Mouse (Mus musculus): ENCODE results near the gene Gm44596. TPM values are rescaled to one million over a fixed set of nuclear protein-coding genes. Genes with fewer than 3 reads are reported as not detected.
"Not testable (repeated sequence)": the region's sequence is repeated elsewhere in the genome, so short reads cannot be mapped to it uniquely, and the experiment has no call there.

Gm44596 gene
- polyA plus RNA-seq, 1 experiment from 2014 or later, result not detected

- peaks cover 23% of the 10 kb centered on the region for H3K36me3 ChIP-seq
- WGBS, result 24% methylated on average over 2 of the region's 2 CpGs
- H3K4me3 ChIP-seq, result no peak overlapping the region
- H3K27ac ChIP-seq (replicated peaks), result no peak overlapping the region
- H3K4me1 ChIP-seq, result peaks cover 43% of the 10 kb centered on the region
- no peak for ATAC-seq (ENCODE audit: low FRiP score, low read depth)
- no peak overlapping the region for H3K4me2 ChIP-seq (replicated peaks)
- H3K27me3 ChIP-seq, result no peaks in the 10 kb centered on the region
- H3K9me3 ChIP-seq, result no peaks in the 10 kb centered on the region
- no peak overlapping the region for H3K9ac ChIP-seq (replicated peaks)
Observed at GRCm38 (mm10) chr6:128358999-128359398, 16.3 kb upstream of the Gm44596 start.

DNA sequence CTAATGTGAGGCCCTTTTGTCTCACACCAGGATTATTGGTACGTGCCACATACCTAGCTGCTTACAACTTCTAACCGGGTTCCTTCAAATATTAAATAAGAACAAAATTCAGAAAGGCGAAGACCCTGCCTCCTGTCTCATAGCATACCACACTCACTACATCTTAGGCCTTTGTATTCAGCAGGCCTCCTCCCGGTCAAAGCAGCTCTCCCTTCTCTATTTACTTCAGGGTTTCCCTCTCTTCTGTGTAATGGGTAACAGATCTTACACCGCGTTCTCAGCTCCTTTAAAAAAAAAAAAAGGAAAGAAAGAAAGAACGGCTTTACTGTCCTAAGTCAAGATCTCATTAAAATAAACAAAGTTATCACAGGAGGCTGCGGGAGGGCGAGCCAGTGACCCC is 13.4 kb upstream of the Gm44596 start:
- Histone ChIP-seq H3K4me1 (peaks cover 41% of the 10 kb centered on the region), H3K9me3 (no peaks in the 10 kb centered on the region), H3K4me2 (replicated peaks) (peak overlapping the region; percentile 91), H3K27ac (replicated peaks) (peak overlapping the region; percentile 93), H3K36me3 (peaks cover 32% of the 10 kb centered on the region), H3K27me3 (no peaks in the 10 kb centered on the region), H3K9ac (replicated peaks) (peak overlapping the region; percentile 85), H3K4me3 (peak overlapping the region; percentile 79)
- WGBS, result 15% methylated on average over 9 of the region's 9 CpGs
- ATAC-seq (ENCODE audit: low FRiP score, low read depth), result no peak

GRCm38 (mm10) chr6:128362381-128363006 is 12.8 kb upstream of the Gm44596 start, which contains the start of the genes Rhno1 and Foxm1:
Gene Rhno1, minus strand, starts transcription at chr6:128362911.
Gene Foxm1, plus strand, starts transcription at chr6:128362967.
- Histone ChIP-seq H3K4me2 (replicated peaks) (peak within 1 kb of the TSS; percentile 91), H3K4me3 (peak within 1 kb of the TSS; percentile 79), H3K9me3 (no peaks in the 10 kb centered on the region), H3K27me3 (no peaks in the 10 kb centered on the region), H3K36me3 (peaks cover 32% of the 10 kb centered on the region), H3K4me1 (peaks cover 41% of the 10 kb centered on the region), H3K9ac (replicated peaks) (peak within 1 kb of the TSS; percentile 85), H3K27ac (replicated peaks) (peak within 1 kb of the TSS; percentile 93)
- peak; percentile 87 for ATAC-seq (ENCODE audit: low FRiP score, low read depth)
- WGBS, result under 1% methylated on average over 66 of the region's 76 CpGs

GRCm38 (mm10) chr6:128363007-128363825 is 12.1 kb upstream of the Gm44596 start:
- Histone ChIP-seq H3K9ac (replicated peaks) (peak overlapping the region; percentile 85), H3K4me1 (peaks cover 41% of the 10 kb centered on the region), H3K27ac (replicated peaks) (peak overlapping the region; percentile 93), H3K36me3 (peaks cover 32% of the 10 kb centered on the region), H3K27me3 (no peaks in the 10 kb centered on the region), H3K9me3 (no peaks in the 10 kb centered on the region), H3K4me2 (replicated peaks) (peak overlapping the region; percentile 91), H3K4me3 (peak overlapping the region; percentile 79)
- 1% methylated on average over 32 of the region's 46 CpGs for WGBS
- ATAC-seq (ENCODE audit: low FRiP score, low read depth), result no peak; the same call in 1 of the 2 replicates

DNA sequence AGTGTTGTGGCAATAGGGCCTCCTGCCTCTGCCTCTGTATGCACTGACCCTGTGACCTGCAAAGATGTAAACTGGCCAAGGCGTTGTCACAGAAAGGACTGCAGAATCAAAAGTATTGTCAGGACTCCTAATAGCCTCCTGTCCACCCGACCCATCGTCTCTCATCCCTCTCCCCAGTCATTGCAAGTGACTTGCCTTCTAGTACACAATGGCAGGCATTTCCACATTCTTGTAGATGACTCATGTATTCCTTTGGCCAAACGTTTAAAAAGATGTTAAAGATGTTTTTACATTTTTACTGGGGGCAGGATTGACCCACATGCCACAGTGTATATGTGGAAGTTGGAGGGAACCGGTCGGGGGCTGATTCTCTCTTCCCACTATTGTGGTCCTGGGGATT is 10.6 kb upstream of the Gm44596 start:
- Histone ChIP-seq H3K4me2 (replicated peaks) (peak overlapping the region; percentile 19), H3K36me3 (peaks cover 39% of the 10 kb centered on the region), H3K4me3 (no peak overlapping the region), H3K27me3 (no peaks in the 10 kb centered on the region), H3K27ac (replicated peaks) (no peak overlapping the region), H3K9ac (replicated peaks) (no peak overlapping the region; the same call in 1 of the 2 replicates), H3K9me3 (no peaks in the 10 kb centered on the region), H3K4me1 (peaks cover 40% of the 10 kb centered on the region)
- WGBS, result 75% methylated on average over 6 of the region's 6 CpGs
- ATAC-seq (ENCODE audit: low FRiP score, low read depth), result no peak

GRCm38 (mm10) chr6:128366466-128366865 is 8.8 kb upstream of the Gm44596 start:
- Histone ChIP-seq H3K9ac (replicated peaks) (no peak overlapping the region), H3K4me2 (replicated peaks) (no peak overlapping the region), H3K27me3 (no peaks in the 10 kb centered on the region), H3K27ac (replicated peaks) (no peak overlapping the region), H3K36me3 (peaks cover 57% of the 10 kb centered on the region), H3K4me1 (peaks cover 24% of the 10 kb centered on the region), H3K9me3 (no peaks in the 10 kb centered on the region), H3K4me3 (no peak overlapping the region)
- ATAC-seq (ENCODE audit: low FRiP score, low read depth), result no peak
- WGBS, result 93% methylated on average over 5 of the region's 5 CpGs

DNA sequence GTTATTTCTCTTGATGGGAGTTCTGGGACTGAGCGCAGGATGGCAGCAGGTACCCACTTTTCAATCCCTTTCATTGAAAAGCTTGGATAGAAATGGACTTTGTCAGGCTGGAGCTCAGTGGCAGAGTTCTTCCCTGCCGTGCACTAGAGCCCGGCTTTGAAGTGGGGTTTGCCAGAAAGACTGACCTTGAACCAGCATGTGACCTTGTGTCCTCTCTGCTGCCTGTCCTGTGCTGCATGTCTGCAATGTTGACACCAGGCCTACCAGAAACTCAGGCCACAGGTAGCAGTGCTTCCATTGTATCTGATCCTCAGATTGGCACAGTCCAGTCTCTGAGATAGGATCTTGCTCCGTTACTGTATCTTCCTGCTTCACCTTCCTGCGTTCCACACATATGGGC is 5.3 kb upstream of the Gm44596 start:
- ATAC-seq (ENCODE audit: low FRiP score, low read depth), result no peak
- peaks cover 89% of the 10 kb centered on the region for H3K36me3 ChIP-seq
- H3K4me3 ChIP-seq, result no peak overlapping the region
- H3K4me1 ChIP-seq, result peaks cover 13% of the 10 kb centered on the region
- H3K4me2 ChIP-seq (replicated peaks), result no peak overlapping the region
- WGBS, result 94% methylated on average over 5 of the region's 5 CpGs
- no peaks in the 10 kb centered on the region for H3K9me3 ChIP-seq
- no peak overlapping the region for H3K27ac ChIP-seq (replicated peaks)
- H3K9ac ChIP-seq (replicated peaks), result no peak overlapping the region
- no peaks in the 10 kb centered on the region for H3K27me3 ChIP-seq

DNA sequence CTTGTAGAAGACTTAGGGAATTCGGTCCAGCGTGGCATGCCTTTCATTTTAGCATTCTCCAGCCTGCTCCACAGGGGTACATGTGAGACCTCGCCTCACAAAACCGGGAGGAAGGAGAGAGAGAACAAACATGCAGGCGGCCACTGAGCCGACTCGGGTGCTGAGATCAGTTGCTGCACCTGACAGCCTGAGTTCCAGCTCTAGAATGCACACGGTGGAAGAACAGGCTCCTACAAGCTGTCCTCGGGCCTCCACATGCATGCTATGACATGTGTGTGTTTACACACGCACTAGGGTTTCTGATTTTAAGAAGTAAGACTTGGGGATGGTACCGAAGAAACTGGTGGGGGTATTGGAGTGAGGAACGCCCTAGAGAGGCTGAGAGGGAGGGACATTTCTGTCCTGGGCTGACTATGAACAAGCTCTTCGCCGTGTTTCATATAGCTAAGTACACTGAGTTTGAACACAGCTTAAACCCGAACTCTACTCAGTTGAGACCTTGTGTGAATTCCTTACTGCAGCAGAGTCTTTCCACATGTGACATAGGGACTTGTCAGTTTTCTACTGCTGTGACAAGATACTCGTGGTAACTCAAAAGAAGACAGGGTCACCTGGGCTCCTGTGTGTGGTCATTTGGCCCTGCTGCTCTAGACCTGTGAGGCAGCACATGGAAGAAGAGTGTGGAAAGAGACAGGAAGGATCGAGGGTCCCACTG is 1.2 kb downstream of the Gm44596 start:
- WGBS, result 90% methylated on average over 17 of the region's 17 CpGs

DNA sequence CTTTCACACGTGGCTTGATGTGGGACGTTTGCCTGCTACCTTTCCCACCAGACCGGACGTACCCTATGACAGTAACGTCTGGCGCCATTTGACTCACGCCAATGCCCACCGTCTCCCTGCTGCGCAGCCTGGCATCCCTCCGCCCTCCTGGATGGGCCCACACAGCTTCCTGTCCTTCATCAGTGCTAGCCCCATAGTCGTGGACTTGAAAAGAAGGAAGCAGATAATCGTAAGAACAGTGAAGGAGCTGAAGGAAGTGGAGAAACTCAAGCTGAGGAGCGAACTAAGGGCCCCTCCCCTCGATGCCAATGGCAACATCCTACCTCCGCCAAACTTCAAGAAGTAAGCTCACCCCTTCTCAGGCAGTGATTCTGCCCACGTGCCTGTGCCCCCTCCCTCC is 4.3 kb downstream of the Gm44596 start:
- ATAC-seq (ENCODE audit: low FRiP score, low read depth), result no peak
- peaks cover 7% of the 10 kb centered on the region for H3K4me1 ChIP-seq
- H3K27ac ChIP-seq (replicated peaks), result no peak overlapping the region
- H3K4me3 ChIP-seq, result no peak overlapping the region
- no peak overlapping the region for H3K4me2 ChIP-seq (replicated peaks)
- no peaks in the 10 kb centered on the region for H3K27me3 ChIP-seq
- H3K9ac ChIP-seq (replicated peaks), result no peak overlapping the region
- H3K36me3 ChIP-seq, result peaks cover 12% of the 10 kb centered on the region; the same call in 1 of the 2 replicates
- WGBS, result 86% methylated on average over 16 of the region's 16 CpGs
- no peaks in the 10 kb centered on the region for H3K9me3 ChIP-seq

More for the DNA sequence above, 1.2 kb downstream of the Gm44596 start:
- Histone ChIP-seq H3K4me1 (peaks cover 14% of the 10 kb centered on the region), H3K36me3 (peaks cover 43% of the 10 kb centered on the region), H3K27ac (replicated peaks) (no peak overlapping the region), H3K4me3 (no peak overlapping the region), H3K9me3 (no peaks in the 10 kb centered on the region), H3K4me2 (replicated peaks) (no peak overlapping the region), H3K27me3 (no peaks in the 10 kb centered on the region), H3K9ac (replicated peaks) (no peak overlapping the region)
- no peak for ATAC-seq (ENCODE audit: low FRiP score, low read depth)

DNA sequence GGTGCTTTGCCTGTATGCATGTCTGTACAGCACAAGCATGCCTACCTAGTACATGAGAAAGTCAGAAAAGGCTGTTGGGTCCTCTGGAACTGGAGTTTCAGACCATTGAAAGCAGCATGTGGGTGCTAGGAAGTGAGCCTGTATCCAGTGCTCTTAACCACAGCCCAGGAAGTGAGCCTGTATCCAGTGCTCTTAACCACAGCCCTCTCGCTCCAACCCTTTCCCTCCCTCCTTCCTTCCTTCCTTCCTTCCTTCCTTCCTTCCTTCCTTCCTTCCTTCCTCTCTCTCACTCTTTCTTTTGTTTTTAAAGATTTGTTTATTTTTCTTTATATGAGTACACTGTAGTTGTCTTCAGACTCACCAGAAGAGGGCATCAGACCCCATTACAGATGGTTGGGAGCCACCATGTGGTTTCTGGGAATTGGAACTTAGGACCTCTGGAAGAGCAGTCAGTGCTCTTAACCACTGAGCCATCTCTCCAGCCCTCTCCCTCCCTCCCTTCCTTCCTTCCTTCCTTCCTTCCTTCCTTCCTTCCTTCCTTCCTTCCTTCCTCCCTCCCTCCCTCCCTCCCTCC is 5.4 kb downstream of the Gm44596 start:
- not testable (repeated sequence) for ATAC-seq (ENCODE audit: low FRiP score, low read depth); H3K4me3 ChIP-seq; H3K4me1 ChIP-seq; H3K4me2 ChIP-seq (replicated peaks); H3K9me3 ChIP-seq; H3K27me3 ChIP-seq; H3K27ac ChIP-seq (replicated peaks); H3K9ac ChIP-seq (replicated peaks)
- H3K36me3 ChIP-seq, result peaks cover 11% of the 10 kb centered on the region; the same call in 1 of the 2 replicates
- WGBS, result 80% methylated on average over 1 of the region's 1 CpGs

- Histone ChIP-seq H3K27me3 (no peaks in the 10 kb centered on the region), H3K4me2 (replicated peaks) (no peak overlapping the region), H3K9me3 (no peaks in the 10 kb centered on the region), H3K4me3 (no peak overlapping the region), H3K9ac (replicated peaks) (no peak overlapping the region), H3K36me3 (peaks cover 8% of the 10 kb centered on the region; the same call in 1 of the 2 replicates), H3K4me1 (no peaks in the 10 kb centered on the region), H3K27ac (replicated peaks) (no peak overlapping the region)
- ATAC-seq (ENCODE audit: low FRiP score, low read depth), result no peak
- 77% methylated on average over 3 of the region's 3 CpGs for WGBS
Observed at GRCm38 (mm10) chr6:128381254-128381653, 6.0 kb downstream of the Gm44596 start.
